Mouse (Mus musculus) intestine, embryonic 14.5 days (tissue): ENCODE measurements at regions not wholly inside any gene's neighbourhood (a gene's known extent, or its start where the extent isn't known, plus 50 kb on each side); places are given as distances from the start of the nearest gene placed in this dataset.
A peak's percentile ranks its signal among the peaks of the same experiment; 100 is the strongest.

ENCODE experiments used
- ATAC-seq: fragments of 200-750 bp; cut with Nextera tagmentation; replicated peaks from 2 replicates; pipeline ENCODE4 v1.8.0; 2017; ENCODE audit warnings: low read depth, moderate number of reproducible peaks, moderate TSS enrichment, moderate library complexity; ENCODE audit not compliant: low FRiP score, low TSS enrichment
- DNase-seq: peaks from one replicate; pipeline ENCODE4 v3.0.0-alpha.2; 2018; ENCODE audit warnings: low spot score
- H3K27ac ChIP-seq: fragments of 300-500 bp; sonication (generic); 2 replicates; pipeline ENCODE4 v1.5.1; 2014; ENCODE audit warnings: low read depth, mild to moderate bottlenecking, control low read depth
- H3K27me3 ChIP-seq: fragments of 300-500 bp; sonication (generic); replicated peaks from 2 replicates; pipeline ENCODE4 v1.6.1; 2014; ENCODE audit warnings: low read length, control low read depth; ENCODE audit not compliant: control insufficient read depth, insufficient read depth
- H3K36me3 ChIP-seq: fragments of 300-500 bp; sonication (generic); 2 replicates; pipeline ENCODE4 v1.6.1; 2014; ENCODE audit warnings: low read length, control low read depth; ENCODE audit not compliant: control insufficient read depth, insufficient read depth
- H3K4me1 ChIP-seq: fragments of 300-500 bp; sonication (generic); replicated peaks from 2 replicates; pipeline ENCODE4 v1.6.1; 2014; ENCODE audit warnings: low read length, control low read depth, mixed read lengths; ENCODE audit not compliant: control insufficient read depth, insufficient read depth
- H3K4me2 ChIP-seq: fragments of 300-500 bp; sonication (generic); 2 replicates; pipeline ENCODE4 v1.6.1; 2014; ENCODE audit warnings: low read length
- H3K4me3 ChIP-seq: fragments of 300-500 bp; sonication (generic); 2 replicates; pipeline ENCODE4 v1.5.1; 2014; ENCODE audit warnings: low read depth, low read length, control low read depth, mixed read lengths
- H3K9ac ChIP-seq: fragments of 300-500 bp; sonication (generic); 2 replicates; pipeline ENCODE4 v1.6.1; 2014; ENCODE audit warnings: mild to moderate bottlenecking, low read length
- H3K9me3 ChIP-seq: fragments of 300-500 bp; sonication (generic); 2 replicates; pipeline ENCODE4 v1.6.1; 2016; ENCODE audit warnings: low read length, control low read depth; ENCODE audit not compliant: control insufficient read depth
- whole genome bisulfite sequencing: fragments of 180-500 bp; shearing (Covaris S2); extraction: QIAGEN DNeasy Blood & Tissue Kit; methylation state at CpG from one replicate; pipeline ENCODE4 v1.1.7; 2014; 5-methylcytosine and 5-hydroxymethylcytosine counted together

GRCm38 (mm10) chr11:39733434-39734076, 961.4 kb downstream of the Mat2b start:
- DNase-seq (no peak), ATAC-seq (no peak)
- no peaks in the 10 kb centered on the region for H3K36me3 ChIP-seq
- H3K27ac ChIP-seq = no peak overlapping the region
- H3K9me3 ChIP-seq = no peaks in the 10 kb centered on the region
- H3K9ac ChIP-seq = no peak overlapping the region
- no peaks in the 10 kb centered on the region for H3K27me3 ChIP-seq
- 86% methylated on average over 15 of the region's 15 CpGs for WGBS
- H3K4me3 ChIP-seq = no peak overlapping the region
- H3K4me1 ChIP-seq = no peaks in the 10 kb centered on the region
- no peak overlapping the region for H3K4me2 ChIP-seq

DNA sequence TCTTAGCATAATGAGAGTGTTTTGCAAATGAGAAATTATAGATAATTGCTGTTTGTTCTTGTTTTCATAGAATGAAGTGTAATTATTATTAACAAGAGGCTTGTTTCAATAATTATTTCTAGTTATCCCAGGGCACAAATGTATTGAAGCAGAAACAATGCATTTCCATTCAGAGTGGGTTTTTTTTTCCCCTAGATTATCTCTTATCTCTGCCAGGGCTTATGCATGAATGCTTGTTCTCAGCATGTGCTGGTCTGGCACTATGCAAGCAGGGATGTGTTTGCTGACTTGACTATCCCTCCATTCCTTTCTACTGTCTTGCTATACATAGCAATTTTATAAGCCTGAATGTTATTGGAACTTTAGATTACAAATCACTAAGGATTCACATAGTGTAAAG, 971.4 kb downstream of the Mat2b start:
- Histone ChIP-seq H3K4me1 (no peaks in the 10 kb centered on the region), H3K36me3 (no peaks in the 10 kb centered on the region), H3K9me3 (no peaks in the 10 kb centered on the region), H3K4me3 (no peak overlapping the region), H3K27me3 (no peaks in the 10 kb centered on the region), H3K9ac (no peak overlapping the region), H3K27ac (no peak overlapping the region), H3K4me2 (no peak overlapping the region)
- DNase-seq = no peak
- no peak for ATAC-seq

GRCm38 (mm10) chr11:39678521-39678920, 1016.5 kb downstream of the Mat2b start:
- 74% methylated on average over 2 of the region's 2 CpGs for WGBS
- no peak overlapping the region for H3K27ac ChIP-seq

DNA sequence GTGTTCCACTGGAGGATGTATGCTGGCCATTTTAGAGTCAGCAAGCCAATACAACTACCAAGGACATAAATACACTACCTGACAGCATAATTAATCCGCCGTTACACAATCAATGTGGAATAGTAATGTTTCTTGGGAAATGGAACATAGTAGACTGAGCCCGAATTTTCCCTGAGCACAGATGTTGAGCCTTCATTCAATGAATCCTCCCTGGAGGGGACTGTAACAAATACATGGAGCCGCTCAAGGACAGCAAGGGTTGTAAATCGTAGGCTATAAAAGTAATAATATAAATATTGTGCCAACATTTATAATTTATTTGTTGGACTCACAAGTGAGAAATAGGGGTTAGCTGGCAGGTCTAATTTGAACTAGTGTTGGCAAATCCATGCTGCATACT, 1041.4 kb downstream of the Mat2b start:
- WGBS = 81% methylated on average over 5 of the region's 5 CpGs
- no peak overlapping the region for H3K9ac ChIP-seq

More at GRCm38 (mm10) chr11:39678521-39678920, 1016.5 kb downstream of the Mat2b start:
- no peaks in the 10 kb centered on the region for H3K9me3 ChIP-seq
- H3K4me1 ChIP-seq = no peaks in the 10 kb centered on the region
- no peaks in the 10 kb centered on the region for H3K27me3 ChIP-seq
- H3K9ac ChIP-seq = no peak overlapping the region
- H3K4me2 ChIP-seq = no peak overlapping the region
- DNase-seq (no peak), ATAC-seq (no peak)
- H3K4me3 ChIP-seq = no peak overlapping the region
- no peaks in the 10 kb centered on the region for H3K36me3 ChIP-seq

DNA sequence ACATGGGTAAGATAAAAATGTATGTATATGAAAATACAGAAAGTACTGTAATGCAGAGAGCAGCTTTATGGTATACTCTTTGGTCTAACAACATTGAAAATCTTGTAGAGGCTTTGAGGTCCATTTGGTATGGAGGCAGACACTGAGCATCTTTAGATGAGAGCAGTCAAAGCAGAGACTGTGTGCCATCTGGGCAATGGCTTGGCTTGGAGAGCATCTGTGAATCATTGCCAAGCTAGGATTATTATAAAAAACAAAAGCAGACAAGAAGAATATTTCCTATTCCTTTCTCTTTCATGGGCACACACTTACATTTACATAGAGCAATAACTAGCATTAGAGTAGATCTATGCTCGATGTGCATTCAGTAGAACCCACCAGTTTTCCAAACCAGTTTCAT, 1075.6 kb downstream of the Mat2b start:
- no peak for ATAC-seq
- H3K4me1 ChIP-seq = no peaks in the 10 kb centered on the region
- no peak overlapping the region for H3K27ac ChIP-seq
- H3K9ac ChIP-seq = no peak overlapping the region
- H3K9me3 ChIP-seq = no peaks in the 10 kb centered on the region
- H3K36me3 ChIP-seq = no peaks in the 10 kb centered on the region
- H3K4me3 ChIP-seq = no peak overlapping the region
- no peaks in the 10 kb centered on the region for H3K27me3 ChIP-seq
- DNase-seq = no peak
- WGBS = 96% methylated on average over 1 of the region's 1 CpGs
- H3K4me2 ChIP-seq = no peak overlapping the region

More for the DNA sequence above, 1041.4 kb downstream of the Mat2b start:
- Histone ChIP-seq H3K27me3 (no peaks in the 10 kb centered on the region), H3K27ac (no peak overlapping the region), H3K4me1 (no peaks in the 10 kb centered on the region), H3K4me3 (no peak overlapping the region), H3K9me3 (no peaks in the 10 kb centered on the region), H3K36me3 (no peaks in the 10 kb centered on the region), H3K4me2 (no peak overlapping the region)
- no peak for ATAC-seq
- no peak for DNase-seq

- no peaks in the 10 kb centered on the region for H3K36me3 ChIP-seq
Measured at GRCm38 (mm10) chr11:39615843-39616242, 1079.2 kb downstream of the Mat2b start.

DNA sequence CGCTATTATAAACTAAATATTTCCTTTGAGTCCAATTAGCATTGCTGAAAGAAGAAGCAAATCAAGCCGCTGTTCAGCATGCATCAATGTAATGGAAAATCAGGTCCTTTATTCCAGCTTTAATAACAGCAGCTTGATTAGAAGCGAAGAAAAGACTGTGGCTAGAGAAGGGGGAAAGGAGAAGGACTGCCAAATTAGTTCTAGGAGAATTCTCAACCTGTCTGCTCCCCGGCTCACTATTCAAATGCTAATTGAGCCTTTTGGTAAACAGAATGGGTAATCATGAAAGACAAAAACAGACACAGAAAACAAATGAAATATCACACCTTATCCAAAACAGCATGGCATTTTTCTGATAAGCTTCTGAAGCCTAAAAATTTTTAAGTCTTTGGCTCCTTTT, 1098.5 kb downstream of the Mat2b start:
- Histone ChIP-seq H3K4me3 (no peak overlapping the region), H3K27ac (no peak overlapping the region), H3K9ac (no peak overlapping the region), H3K27me3 (no peaks in the 10 kb centered on the region), H3K9me3 (no peaks in the 10 kb centered on the region), H3K36me3 (no peaks in the 10 kb centered on the region), H3K4me1 (no peaks in the 10 kb centered on the region), H3K4me2 (no peak overlapping the region)
- WGBS = 43% methylated on average over 4 of the region's 4 CpGs
- no peak for DNase-seq
- ATAC-seq = no peak

More at GRCm38 (mm10) chr11:39615843-39616242, 1079.2 kb downstream of the Mat2b start:
- Histone ChIP-seq H3K4me1 (no peaks in the 10 kb centered on the region), H3K4me3 (no peak overlapping the region), H3K9me3 (no peaks in the 10 kb centered on the region), H3K27ac (no peak overlapping the region), H3K4me2 (no peak overlapping the region), H3K27me3 (no peaks in the 10 kb centered on the region), H3K9ac (no peak overlapping the region)
- ATAC-seq = no peak
- no peak for DNase-seq
- WGBS = 73% methylated on average over 3 of the region's 3 CpGs

GRCm38 (mm10) chr11:39588641-39589385, 1106.2 kb downstream of the Mat2b start:
- no peak overlapping the region for H3K9ac ChIP-seq
- peak overlapping the region; percentile 32 for H3K4me2 ChIP-seq
- no peak overlapping the region for H3K27ac ChIP-seq
- H3K4me3 ChIP-seq = 0 out of 2 replicates have a peak overlapping the region, but pooled peaks have one; percentile 8
- H3K4me1 ChIP-seq = no peaks in the 10 kb centered on the region
- no peaks in the 10 kb centered on the region for H3K9me3 ChIP-seq
- no peaks in the 10 kb centered on the region for H3K36me3 ChIP-seq
- no peaks in the 10 kb centered on the region for H3K27me3 ChIP-seq
- WGBS = 14% methylated on average over 15 of the region's 15 CpGs
- DNase-seq (peak; percentile 73), ATAC-seq (no peak)

DNA sequence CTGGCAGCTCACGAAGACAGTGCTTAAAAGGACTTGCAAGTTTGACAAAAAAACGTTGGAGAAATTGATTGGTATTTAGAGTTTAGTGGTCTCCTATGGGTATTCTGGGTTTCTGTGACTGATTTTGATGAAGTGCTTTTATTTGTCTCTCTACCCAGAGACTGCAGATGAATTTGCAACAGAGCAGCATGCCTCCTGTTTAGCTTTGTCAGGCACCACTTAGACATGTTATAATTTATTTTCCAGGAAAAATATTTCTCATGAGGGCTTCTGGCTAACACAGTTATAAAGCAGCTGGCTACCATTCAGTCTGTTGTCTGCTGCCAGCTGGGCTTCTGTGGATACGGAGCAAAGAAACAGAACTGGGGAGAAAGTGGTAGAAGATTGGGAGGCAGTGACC, 1136.7 kb downstream of the Mat2b start:
- DNase-seq (no peak), ATAC-seq (no peak)
- no peaks in the 10 kb centered on the region for H3K27me3 ChIP-seq
- no peak overlapping the region for H3K27ac ChIP-seq
- no peak overlapping the region for H3K9ac ChIP-seq
- no peaks in the 10 kb centered on the region for H3K9me3 ChIP-seq
- no peaks in the 10 kb centered on the region for H3K36me3 ChIP-seq
- WGBS = 11% methylated on average over 3 of the region's 3 CpGs
- no peaks in the 10 kb centered on the region for H3K4me1 ChIP-seq
- H3K4me3 ChIP-seq = no peak overlapping the region
- H3K4me2 ChIP-seq = no peak overlapping the region
